Mouse (Mus musculus): ENCODE measurements around the gene Pabpn1. TPM values are rescaled to one million over a fixed set of nuclear protein-coding genes. Genes with fewer than 3 reads are reported as not detected.
A peak's percentile ranks its signal among the peaks of the same experiment; 100 is the strongest.

Gene Pabpn1
- polyA plus RNA-seq, 1 experiment from 2014 or later, result 74.0 TPM

DNA sequence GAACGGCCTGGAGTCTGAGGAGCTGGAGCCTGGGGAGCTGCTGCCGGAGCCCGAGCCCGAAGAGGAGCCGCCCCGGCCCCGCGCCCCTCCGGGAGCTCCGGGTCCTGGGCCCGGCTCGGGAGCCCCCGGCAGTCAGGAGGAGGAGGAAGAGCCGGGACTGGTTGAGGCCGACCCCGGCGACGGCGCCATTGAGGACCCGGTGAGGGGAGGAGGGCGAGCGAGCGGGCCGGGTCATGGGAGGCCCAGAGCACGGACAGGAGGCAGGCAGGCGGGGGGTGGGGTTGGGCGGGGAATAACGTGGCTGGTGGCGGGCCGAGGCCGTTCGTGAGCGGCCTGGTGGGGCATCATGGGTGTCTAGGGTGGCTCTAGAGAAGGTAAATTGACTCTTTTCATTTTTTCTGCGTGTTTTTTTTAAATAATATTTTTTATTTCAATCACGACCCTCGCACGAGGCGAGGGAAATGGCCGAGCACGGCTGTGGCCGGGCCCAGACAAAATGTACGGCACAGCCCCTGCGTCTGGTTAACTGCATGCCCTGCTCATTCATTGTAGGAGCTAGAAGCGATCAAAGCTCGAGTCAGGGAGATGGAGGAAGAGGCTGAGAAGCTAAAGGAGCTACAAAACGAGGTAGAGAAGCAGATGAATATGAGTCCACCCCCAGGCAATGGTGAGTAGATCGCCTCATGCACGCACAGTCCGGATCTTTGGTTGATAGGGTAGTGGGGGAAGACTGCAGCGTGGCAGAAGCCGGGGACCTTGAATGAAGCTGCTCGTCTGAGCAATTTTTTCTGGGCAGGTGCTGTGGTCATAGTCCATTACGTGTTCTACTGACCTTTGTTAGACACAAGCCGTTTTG lies 2.2 kb downstream of the Pabpn1 start:
- H3K9me3 ChIP-seq, result no peaks in the 10 kb centered on the region
- peaks cover 36% of the 10 kb centered on the region for H3K4me1 ChIP-seq
- peak overlapping the region; percentile 100 for H3K9ac ChIP-seq
- no peaks in the 10 kb centered on the region for H3K27me3 ChIP-seq (replicated peaks)
- peak overlapping the region; percentile 94 for H3K4me3 ChIP-seq
- H3K4me2 ChIP-seq, result peak overlapping the region; percentile 85
- peak; percentile 68 for ATAC-seq (ENCODE audit: extremely low read depth, insufficient number of reproducible peaks, low FRiP score, low TSS enrichment)
- peak overlapping the region; percentile 96 for H3K27ac ChIP-seq (replicated peaks)
- peaks cover 42% of the 10 kb centered on the region for H3K36me3 ChIP-seq
- 1% methylated on average over 45 of the region's 54 CpGs for WGBS

DNA sequence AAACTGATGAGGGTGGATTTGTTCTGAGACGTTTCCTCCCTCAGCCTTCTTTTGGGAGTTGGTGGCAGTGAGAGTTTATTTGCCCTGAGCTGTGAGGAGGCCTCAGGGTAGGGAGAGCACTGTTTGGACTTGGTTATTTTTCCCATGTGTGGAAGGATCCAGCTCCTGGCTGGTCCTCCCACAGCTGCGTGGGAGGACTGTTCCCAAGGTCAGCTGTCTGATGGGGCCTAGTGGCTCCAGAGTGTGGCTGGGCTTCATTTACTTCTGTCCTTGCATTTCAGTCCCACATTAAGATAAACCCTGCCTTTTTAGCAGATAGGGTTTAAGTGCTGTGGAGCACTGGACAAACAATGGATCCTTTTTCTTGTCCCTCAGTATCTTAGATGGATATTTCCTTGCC lies 5.1 kb downstream of the Pabpn1 start:
- peaks cover 40% of the 10 kb centered on the region for H3K4me1 ChIP-seq
- no peak overlapping the region for H3K4me2 ChIP-seq
- H3K4me3 ChIP-seq, result no peak overlapping the region
- 43% methylated on average over 2 of the region's 2 CpGs for WGBS
- H3K27ac ChIP-seq (replicated peaks), result peak overlapping the region; percentile 44
- H3K9me3 ChIP-seq, result no peaks in the 10 kb centered on the region
- peak overlapping the region; percentile 8; the same call in 1 of the 2 replicates for H3K9ac ChIP-seq
- no peaks in the 10 kb centered on the region for H3K27me3 ChIP-seq (replicated peaks)
- no peak for ATAC-seq (ENCODE audit: extremely low read depth, insufficient number of reproducible peaks, low FRiP score, low TSS enrichment)
- peaks cover 42% of the 10 kb centered on the region for H3K36me3 ChIP-seq

DNA sequence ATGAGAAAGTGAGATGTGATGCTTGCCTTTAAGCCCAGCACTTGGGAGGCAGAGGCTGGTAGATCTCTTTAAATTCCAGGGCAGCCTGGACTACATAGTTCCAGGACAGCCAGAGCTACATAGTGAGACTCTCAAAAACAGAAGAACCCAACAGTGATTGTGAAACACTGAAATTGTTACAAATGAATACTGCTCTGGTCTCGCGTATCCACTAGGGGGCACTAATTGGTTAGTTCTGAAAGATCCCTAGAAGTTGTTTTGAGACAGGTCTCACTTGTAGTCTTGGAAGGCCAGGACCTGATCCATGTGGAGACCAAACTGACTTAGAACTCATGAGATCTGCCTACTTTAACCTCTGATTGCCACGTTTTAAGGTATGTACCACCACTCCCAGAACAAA lies 8.1 kb downstream of the Pabpn1 start:
- ATAC-seq (ENCODE audit: extremely low read depth, insufficient number of reproducible peaks, low FRiP score, low TSS enrichment), result no peak
- Histone ChIP-seq H3K4me2 (no peak overlapping the region), H3K9ac (no peak overlapping the region)

DNA sequence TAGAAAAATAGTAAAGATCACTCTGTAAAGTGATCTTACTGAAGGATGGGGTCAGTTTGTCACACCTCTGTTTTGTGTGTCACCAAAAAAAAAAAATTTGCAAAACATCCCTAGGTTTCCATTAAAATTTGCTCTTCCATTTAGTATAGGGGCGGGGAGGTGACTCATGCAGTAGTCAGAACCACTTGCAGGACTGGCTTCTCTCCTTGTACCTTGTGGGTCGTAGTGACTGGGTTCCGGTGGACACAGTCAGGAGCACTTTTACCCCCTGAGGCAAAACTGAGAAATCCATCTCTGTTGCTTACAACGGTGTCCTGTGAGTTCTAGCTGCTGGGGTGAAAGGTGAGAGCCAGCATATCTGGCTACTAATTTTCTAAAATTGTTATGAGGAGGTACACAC lies 11.3 kb downstream of the Pabpn1 start:
- WGBS, result 84% methylated on average over 4 of the region's 4 CpGs
- Histone ChIP-seq H3K4me1 (peaks cover 4% of the 10 kb centered on the region), H3K4me3 (no peak overlapping the region), H3K4me2 (no peak overlapping the region), H3K27ac (replicated peaks) (no peak overlapping the region), H3K27me3 (replicated peaks) (no peaks in the 10 kb centered on the region), H3K9me3 (no peaks in the 10 kb centered on the region), H3K36me3 (peaks cover 57% of the 10 kb centered on the region), H3K9ac (no peak overlapping the region)
- ATAC-seq (ENCODE audit: extremely low read depth, insufficient number of reproducible peaks, low FRiP score, low TSS enrichment), result no peak

More for the DNA sequence above, 8.1 kb downstream of the Pabpn1 start:
- Histone ChIP-seq H3K27ac (replicated peaks) (peak overlapping the region; percentile 45), H3K27me3 (replicated peaks) (no peaks in the 10 kb centered on the region), H3K4me1 (peaks cover 29% of the 10 kb centered on the region), H3K4me3 (no peak overlapping the region), H3K9me3 (no peaks in the 10 kb centered on the region), H3K36me3 (peaks cover 57% of the 10 kb centered on the region)
- WGBS, result 2% methylated on average over 3 of the region's 3 CpGs

DNA sequence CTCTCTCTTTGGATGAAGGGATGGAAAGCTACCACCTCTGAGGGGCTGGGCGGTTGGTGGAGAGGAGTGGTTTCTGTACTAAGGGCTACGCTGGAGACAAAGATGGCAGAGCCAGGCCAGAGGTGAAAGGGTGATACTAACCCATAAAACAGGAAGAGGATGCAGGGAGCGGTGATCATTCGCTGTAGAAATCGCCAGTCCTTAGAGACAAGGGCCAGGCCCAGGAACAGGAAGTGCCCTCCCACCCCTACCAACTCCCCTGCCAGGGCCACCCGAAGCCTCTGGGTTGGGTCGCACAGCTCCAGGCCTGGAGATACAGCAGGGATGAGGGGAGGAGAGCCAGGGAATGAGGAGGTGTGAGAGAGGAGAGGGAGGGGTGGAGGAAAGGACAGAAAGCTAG lies 16.4 kb downstream of the Pabpn1 start:
- ATAC-seq (ENCODE audit: extremely low read depth, insufficient number of reproducible peaks, low FRiP score, low TSS enrichment), result no peak
- Histone ChIP-seq H3K4me2 (no peak overlapping the region), H3K4me1 (peaks cover 28% of the 10 kb centered on the region), H3K9ac (peak overlapping the region; percentile 42; the same call in 1 of the 2 replicates), H3K36me3 (peaks cover 63% of the 10 kb centered on the region), H3K9me3 (no peaks in the 10 kb centered on the region), H3K27me3 (replicated peaks) (peaks cover 4% of the 10 kb centered on the region; the same call in 1 of the 2 replicates), H3K4me3 (no peak overlapping the region), H3K27ac (replicated peaks) (no peak overlapping the region)
- WGBS, result 69% methylated on average over 7 of the region's 7 CpGs

DNA sequence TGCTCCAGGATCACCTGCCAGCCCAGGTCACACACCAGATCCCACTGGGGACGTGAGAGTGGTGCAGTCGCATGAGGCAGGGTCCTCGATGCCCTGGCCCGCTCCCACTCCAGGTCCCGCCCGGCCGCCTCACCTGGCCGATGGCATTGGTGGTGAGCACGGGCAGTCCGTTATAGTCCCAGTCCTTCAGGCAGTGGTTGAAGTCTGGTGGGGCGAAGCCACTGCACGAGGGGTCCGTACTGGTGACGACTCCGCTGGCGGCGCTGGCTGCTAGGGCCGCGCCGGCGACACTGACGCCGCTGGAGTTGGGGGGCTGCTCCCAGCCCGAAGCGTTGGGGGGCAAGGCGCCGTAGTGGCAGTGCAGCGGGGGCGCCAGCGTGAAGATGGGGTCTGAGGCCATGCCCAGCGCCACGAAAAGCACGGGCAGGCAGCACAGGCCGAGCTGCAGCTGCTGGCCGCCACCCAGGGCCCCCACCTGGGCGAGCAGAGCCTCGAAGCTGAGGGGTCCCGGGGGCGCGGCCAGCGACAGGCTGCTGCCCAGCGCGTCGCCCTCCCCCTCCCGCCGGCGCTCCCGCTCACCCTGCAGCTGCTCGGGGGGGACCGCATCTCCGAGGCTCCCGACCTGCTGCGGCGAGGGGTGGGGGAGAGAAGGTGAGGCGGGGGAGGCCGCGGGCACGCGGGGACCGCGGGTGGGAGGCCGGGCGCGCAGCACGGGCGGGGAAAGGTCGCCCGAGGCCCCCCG lies 20.0 kb downstream of the Pabpn1 start:
- peak; percentile 18; the same call in 1 of the 2 replicates for ATAC-seq (ENCODE audit: extremely low read depth, insufficient number of reproducible peaks, low FRiP score, low TSS enrichment)
- Histone ChIP-seq H3K27me3 (replicated peaks) (peaks cover 4% of the 10 kb centered on the region; the same call in 1 of the 2 replicates), H3K9me3 (no peaks in the 10 kb centered on the region), H3K9ac (peak overlapping the region; percentile 91), H3K27ac (replicated peaks) (peak overlapping the region; percentile 74), H3K4me3 (peak overlapping the region; percentile 77), H3K36me3 (peaks cover 50% of the 10 kb centered on the region), H3K4me1 (peaks cover 29% of the 10 kb centered on the region), H3K4me2 (peak overlapping the region; percentile 94)
- 2% methylated on average over 59 of the region's 69 CpGs for WGBS

DNA sequence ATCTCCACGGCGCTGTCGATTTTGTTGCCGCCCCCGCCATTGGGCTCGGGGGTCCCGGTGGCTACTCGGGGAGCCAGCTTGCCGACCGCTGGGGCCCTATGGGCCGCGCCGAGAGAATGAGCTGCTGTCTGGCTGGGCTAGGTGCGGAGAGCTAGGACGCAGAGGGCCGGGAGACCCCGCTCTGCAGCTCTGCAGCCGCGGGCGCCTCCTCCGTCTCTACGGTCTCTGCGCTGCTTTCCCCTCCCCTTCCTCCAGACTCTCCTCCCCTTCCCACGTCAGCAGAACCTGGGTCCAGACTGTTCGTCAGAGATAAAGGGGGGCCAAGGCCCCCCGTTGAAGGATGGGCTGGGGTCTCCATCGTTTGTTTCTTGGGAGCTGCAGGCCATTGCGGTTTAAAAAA lies 20.6 kb downstream of the Pabpn1 start, which contains the start of gene Slc22a17:
TSS of gene Slc22a17 (minus strand) at position 247 of the 400 bp plus-strand sequence.
- H3K4me3 ChIP-seq, result peak within 1 kb of the TSS; percentile 77
- 1% methylated on average over 26 of the region's 28 CpGs for WGBS
- peaks cover 29% of the 10 kb centered on the region for H3K4me1 ChIP-seq
- H3K9me3 ChIP-seq, result no peaks in the 10 kb centered on the region
- peaks cover 49% of the 10 kb centered on the region for H3K36me3 ChIP-seq
- H3K27ac ChIP-seq (replicated peaks), result peak within 1 kb of the TSS; percentile 74
- H3K9ac ChIP-seq, result peak within 1 kb of the TSS; percentile 91
- H3K4me2 ChIP-seq, result peak within 1 kb of the TSS; percentile 94
- H3K27me3 ChIP-seq (replicated peaks), result peaks cover 4% of the 10 kb centered on the region; the same call in 1 of the 2 replicates
- peak; percentile 28; the same call in 1 of the 2 replicates for ATAC-seq (ENCODE audit: extremely low read depth, insufficient number of reproducible peaks, low FRiP score, low TSS enrichment)

DNA sequence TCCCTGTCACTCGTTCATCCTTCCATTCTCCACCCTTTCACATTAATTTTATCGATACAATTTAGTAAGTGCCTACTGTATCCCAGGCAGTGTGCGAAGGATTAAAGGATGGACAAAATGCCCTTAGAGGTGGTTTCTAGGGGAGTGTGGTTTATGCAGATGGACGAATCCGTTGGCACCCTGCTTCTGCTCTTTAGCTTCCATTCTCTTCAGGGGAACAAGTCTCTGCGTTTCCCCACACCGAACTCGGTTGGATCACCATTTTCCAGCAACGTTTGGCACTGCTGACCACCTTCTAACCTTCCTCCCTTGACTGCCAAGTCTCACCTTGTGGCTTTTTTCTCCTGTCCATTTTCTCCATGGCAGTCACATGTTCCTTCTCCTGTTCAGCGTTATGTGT lies 21.0 kb downstream of the Pabpn1 start:
- no peaks in the 10 kb centered on the region for H3K9me3 ChIP-seq
- no peak for ATAC-seq (ENCODE audit: extremely low read depth, insufficient number of reproducible peaks, low FRiP score, low TSS enrichment)
- H3K27me3 ChIP-seq (replicated peaks), result peaks cover 4% of the 10 kb centered on the region; the same call in 1 of the 2 replicates
- peak overlapping the region; percentile 91 for H3K9ac ChIP-seq
- peak overlapping the region; percentile 77 for H3K4me3 ChIP-seq
- peak overlapping the region; percentile 74; the same call in 1 of the 2 replicates for H3K27ac ChIP-seq (replicated peaks)
- peak overlapping the region; percentile 94 for H3K4me2 ChIP-seq
- WGBS, result 15% methylated on average over 10 of the region's 10 CpGs
- H3K4me1 ChIP-seq, result peaks cover 29% of the 10 kb centered on the region
- H3K36me3 ChIP-seq, result peaks cover 48% of the 10 kb centered on the region

DNA sequence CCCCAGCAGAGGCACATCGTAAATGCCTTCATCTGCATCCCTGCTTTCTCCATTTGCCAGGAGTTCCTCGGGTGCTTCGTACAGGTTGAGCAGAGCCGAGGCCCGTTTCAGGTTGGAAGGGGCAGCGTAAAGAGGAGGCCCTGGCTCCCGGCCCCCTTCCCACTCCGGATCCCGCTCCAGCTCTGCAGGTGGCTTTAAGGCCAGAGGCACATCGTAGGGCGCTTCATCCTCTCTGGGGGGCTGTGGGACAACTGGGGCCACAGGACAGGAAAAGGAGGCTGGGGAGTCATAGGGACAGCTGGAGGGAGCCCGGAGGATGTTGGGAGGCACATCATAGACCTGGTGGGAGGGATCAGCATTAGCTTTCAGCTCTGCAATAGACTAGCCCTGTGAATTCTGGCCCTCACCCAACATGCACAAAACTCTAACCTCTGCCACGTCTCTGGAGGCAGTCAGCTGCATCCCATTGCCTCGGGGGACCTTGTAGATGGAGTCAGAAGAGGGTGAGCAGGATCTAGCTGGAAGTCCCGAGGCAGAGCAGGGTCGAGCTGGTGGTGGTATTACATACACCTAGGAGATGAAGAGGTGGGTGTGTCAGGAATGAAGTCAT lies 27.9 kb downstream of the Pabpn1 start:
- H3K4me2 ChIP-seq, result no peak overlapping the region
- no peak overlapping the region for H3K27ac ChIP-seq (replicated peaks)
- H3K27me3 ChIP-seq (replicated peaks), result peaks cover 3% of the 10 kb centered on the region
- H3K9ac ChIP-seq, result no peak overlapping the region
- no peak overlapping the region for H3K4me3 ChIP-seq
- no peaks in the 10 kb centered on the region; the same call in 1 of the 2 replicates for H3K9me3 ChIP-seq
- H3K36me3 ChIP-seq, result peaks cover 67% of the 10 kb centered on the region
- WGBS, result 86% methylated on average over 16 of the region's 16 CpGs
- peaks cover 17% of the 10 kb centered on the region for H3K4me1 ChIP-seq
- no peak for ATAC-seq (ENCODE audit: extremely low read depth, insufficient number of reproducible peaks, low FRiP score, low TSS enrichment)

DNA sequence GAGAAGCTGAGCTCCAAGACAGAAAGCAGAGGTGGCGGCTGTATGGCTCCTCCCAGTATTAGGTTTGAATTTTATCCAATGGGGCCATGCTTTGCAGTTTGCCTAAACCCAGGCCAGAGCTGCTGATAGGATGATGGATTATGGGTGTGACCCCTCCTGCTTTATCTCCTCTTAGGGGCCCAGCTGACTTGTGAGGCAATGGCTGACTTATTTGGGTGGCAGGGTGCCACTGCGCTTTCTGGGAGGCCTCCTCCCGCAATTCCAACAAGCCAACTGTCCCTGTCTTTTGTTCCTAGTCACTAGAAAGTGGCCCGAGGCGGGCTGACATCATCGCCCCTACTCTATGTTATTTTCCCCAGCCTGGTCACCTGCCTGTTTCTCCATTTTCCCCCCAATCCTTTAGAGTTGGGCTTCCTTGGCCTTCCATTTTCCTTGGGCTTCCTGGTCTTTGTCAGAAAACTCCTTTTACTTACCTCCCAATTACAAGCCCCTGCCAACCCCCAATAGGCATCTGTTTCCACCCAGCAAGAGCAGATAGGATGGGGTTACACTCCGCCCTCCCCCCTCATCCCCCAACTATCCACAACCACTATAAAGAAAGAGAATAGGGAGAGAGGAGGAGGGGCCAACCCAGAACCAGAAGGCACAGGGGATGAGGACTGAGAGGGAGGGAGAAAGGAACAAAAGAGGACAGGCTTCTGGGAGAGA lies 32.5 kb downstream of the Pabpn1 start:
- H3K9ac ChIP-seq, result peak overlapping the region; percentile 91
- H3K4me3 ChIP-seq, result peak overlapping the region; percentile 66
- peaks cover 27% of the 10 kb centered on the region for H3K36me3 ChIP-seq
- H3K27me3 ChIP-seq (replicated peaks), result peaks cover 42% of the 10 kb centered on the region
- no peaks in the 10 kb centered on the region; the same call in 1 of the 2 replicates for H3K9me3 ChIP-seq
- peaks cover 44% of the 10 kb centered on the region for H3K4me1 ChIP-seq
- 26% methylated on average over 7 of the region's 7 CpGs for WGBS
- H3K27ac ChIP-seq (replicated peaks), result peak overlapping the region; percentile 93
- peak; percentile 33; the same call in 1 of the 2 replicates for ATAC-seq (ENCODE audit: extremely low read depth, insufficient number of reproducible peaks, low FRiP score, low TSS enrichment)
- peak overlapping the region; percentile 96 for H3K4me2 ChIP-seq

All from heart, embryonic 13.5 days (tissue).